Mouse (Mus musculus): Measurements from ENCODE around the gene Fam163a.

DNA sequence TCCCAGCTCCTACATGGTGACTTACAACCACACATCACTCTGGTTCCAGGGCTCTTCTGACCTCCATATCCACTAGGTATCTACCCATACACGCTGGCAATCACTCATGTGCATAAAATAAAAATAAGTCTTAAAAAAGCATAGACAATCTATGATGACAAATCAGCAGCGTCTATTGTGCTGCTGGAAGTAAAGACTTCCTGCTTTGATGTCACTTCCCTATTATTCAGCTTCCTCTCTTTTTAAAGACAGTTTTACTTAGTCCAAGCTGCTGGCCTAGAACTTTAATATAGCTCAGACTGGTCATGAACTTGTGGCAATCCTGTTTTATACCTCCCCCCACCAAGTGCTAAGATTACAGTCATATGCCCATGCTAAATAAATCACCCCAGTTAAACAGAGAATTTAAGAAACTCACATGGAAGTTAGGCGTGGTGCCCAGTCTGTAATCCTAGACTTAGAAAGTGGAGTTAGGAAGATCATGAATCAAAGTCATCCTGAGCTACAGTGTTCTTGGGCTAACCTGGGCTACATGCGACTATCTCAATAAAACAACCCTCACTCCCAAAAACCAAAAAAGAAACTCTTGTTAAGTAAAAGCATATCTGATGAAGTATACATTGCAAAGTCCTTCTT, 176.4 kb downstream of the Fam163a start:
- no peak for TF ChIP-seq CTCF (IDR thresholded peaks at IDR 0.05)
- TF ChIP-seq EP300 (IDR thresholded peaks at IDR 0.05): no peak
